Mouse (Mus musculus) olfactory bulb, adult 2 months (tissue): ENCODE results near the gene Rffl.

Source experiments
- CTCF ChIP-seq: fragments of 200-500 bp; IDR thresholded peaks from 2 replicates; pipeline ENCODE4 v1.5.1; 2012; ENCODE audit warnings: low read depth, mild to moderate bottlenecking, low read length, moderate library complexity; ENCODE audit not compliant: insufficient read depth
- POLR2A ChIP-seq: fragments of 200-500 bp; IDR thresholded peaks from 2 replicates; pipeline ENCODE4 v1.6.1; 2012; ENCODE audit warnings: mild to moderate bottlenecking, low read depth, low read length, moderate library complexity; ENCODE audit not compliant: insufficient read depth

- TF ChIP-seq CTCF: no peak
- no peak for TF ChIP-seq POLR2A
These were observed 12.2 kb upstream of the Rffl start for GRCm38 (mm10) chr11:82883180-82883579.
